Mouse (Mus musculus) right cerebral cortex, postnatal 25 days (tissue): ENCODE results near the gene Mtx2.

Experiments used
- DNase-seq: peaks from one replicate; pipeline ENCODE4 v3.0.0; 2022

Mtx2 gene

DNA sequence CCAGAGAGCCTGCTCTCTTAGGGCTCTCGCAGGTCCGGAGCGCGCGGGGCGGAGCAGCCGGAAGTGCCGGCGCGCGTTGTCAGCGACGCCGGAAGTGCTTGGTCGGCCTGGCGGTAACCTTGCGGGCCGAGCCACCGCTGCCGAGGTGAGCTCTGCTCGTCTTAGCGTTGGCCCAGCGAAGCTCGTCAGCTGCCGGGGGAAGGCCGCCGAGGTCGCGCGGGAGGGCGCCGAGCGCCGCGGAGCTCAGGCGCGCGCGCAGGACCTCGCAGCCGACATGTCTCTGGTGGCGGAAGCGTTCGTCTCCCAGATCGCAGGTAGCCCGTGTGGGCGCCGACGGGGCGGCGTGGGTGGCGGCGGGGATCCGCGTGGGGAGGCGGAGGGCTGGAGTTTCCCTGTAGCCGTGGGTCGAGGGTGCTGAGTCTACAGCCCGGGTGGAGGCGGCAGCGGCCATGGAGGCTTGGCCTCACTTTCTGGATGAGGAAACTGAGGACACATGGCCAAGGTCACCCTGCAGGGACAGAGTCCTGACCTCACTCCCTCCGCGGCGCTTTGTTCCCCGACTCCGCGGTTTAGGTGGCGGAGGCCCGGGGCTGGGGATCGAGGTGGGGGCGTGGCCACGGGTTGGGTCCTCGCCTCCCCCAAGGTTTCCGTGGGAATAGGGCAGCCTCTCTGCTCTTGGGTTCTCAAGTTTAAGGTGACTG lies at the start of gene Mtx2:
Gene Mtx2 (plus strand): TSS at position 74 of the 701 bp plus-strand sequence.
- peak; percentile 80 for DNase-seq

GRCm38 (mm10) chr2:74777536-74778275 lies 47.9 kb upstream of the Mtx2 start:
- DNase-seq, result no peak

- DNase-seq, result no peak
These were observed 44.2 kb upstream of the Mtx2 start for GRCm38 (mm10) chr2:74781386-74781785.

GRCm38 (mm10) chr2:74795531-74795930 lies 30.1 kb upstream of the Mtx2 start:
- no peak for DNase-seq

DNA sequence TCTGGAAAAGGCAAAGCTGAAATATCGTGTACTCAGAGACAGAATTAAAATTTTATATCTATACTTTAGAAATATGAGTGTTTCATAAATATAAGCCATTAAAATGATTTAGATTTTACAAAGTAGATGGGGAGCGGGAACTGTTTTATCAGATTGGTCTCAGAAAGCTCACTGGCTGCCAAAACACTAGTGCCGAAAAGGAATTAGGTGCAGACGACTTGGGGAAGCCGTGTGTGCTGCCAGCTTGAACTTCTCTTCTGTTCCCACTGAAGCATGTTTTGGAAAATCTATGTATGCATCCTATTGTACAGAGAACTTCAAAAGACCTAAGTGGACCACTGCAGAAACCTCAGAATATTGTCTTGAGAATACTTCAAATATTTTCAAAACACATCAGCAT lies 17.2 kb upstream of the Mtx2 start:
- DNase-seq, result no peak

- no peak for DNase-seq
These were observed 2.9 kb upstream of the Mtx2 start for GRCm38 (mm10) chr2:74822654-74823053.

DNA sequence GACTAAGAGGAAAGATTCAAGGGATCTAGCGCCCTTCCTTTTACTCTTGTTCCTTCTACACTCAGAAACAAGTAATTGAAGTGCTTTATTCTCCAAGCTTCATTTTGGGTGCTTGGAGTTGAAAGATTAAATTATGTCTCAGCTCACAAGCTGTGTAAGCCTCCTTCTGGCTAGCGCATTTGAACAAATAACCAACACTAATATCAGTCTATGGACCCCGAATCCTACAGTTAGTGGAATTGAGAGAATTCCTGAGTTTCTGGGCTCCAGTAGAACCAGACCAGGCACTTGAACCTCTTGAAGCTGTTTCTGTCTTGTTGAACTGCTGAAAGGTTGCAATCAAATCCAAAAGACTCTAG lies 253 bp upstream of the Mtx2 start:
- DNase-seq, result no peak

DNA sequence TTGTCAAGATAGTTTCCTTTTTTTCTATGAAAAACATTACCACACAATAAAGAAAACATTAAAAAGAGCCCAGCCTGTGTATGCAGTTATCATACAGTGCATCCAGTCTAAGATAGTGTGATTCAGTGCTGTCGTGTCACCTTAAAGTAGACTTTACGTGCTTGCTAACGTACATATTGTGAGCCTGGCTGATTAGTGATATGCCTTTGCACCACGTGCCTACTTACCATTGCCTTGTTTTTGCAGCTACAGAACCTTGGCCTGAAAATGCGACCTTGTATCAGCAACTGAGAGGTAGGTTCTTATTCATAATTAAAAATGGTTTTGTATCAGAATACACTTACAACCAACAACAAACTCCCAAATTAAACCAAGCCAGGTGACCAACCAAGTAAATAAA lies 21.4 kb downstream of the Mtx2 start:
- no peak for DNase-seq

- DNase-seq, result no peak
These were observed 21.9 kb downstream of the Mtx2 start for GRCm38 (mm10) chr2:74847516-74847915.

- no peak for DNase-seq
These were observed 24.4 kb downstream of the Mtx2 start for GRCm38 (mm10) chr2:74850036-74850435.

GRCm38 (mm10) chr2:74862070-74862476 lies 36.5 kb downstream of the Mtx2 start:
- no peak for DNase-seq

- DNase-seq, result no peak
These were observed 39.8 kb downstream of the Mtx2 start for GRCm38 (mm10) chr2:74865414-74865813.

DNA sequence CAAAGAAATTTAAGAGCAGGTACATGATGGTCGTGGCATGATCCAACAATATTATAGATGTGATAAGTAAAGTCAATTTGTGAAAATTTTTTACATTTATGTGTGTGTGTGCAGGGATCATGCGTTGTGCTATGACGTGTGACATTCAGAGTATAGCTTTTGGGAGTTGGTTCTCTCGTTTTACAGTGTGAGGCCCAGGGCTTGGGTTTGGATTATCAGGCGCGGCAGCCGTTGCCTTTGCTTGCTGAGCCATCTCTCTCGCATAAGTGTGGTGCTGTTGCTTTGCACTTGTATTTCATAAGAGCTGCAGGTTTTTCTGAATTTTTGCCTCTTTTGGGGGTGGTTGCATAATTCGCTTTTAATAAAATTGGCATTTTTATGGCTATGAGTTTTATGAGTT lies 48.4 kb downstream of the Mtx2 start:
- no peak for DNase-seq

DNA sequence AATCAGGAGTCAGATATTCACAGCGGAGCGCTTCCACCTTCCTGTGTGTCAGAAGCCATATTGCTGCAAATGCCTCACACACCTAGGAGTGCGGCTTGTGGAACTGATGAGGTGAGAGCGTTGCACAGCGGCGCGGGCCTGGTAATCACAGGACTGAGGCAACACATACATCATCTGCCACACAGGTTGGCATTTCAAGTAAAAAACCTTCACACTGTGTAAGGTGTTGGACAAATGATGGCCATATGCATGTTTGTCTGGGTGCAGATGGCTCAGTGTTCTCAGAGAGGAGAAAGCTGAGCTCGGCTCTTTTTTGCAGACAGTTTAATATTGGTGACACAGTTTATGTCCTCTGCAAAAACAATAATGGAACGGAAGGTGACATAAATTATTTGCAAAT lies 58.8 kb downstream of the Mtx2 start:
- no peak for DNase-seq

GRCm38 (mm10) chr2:74891868-74892267 lies 66.3 kb downstream of the Mtx2 start:
- DNase-seq, result no peak

GRCm38 (mm10) chr2:74892881-74893615 lies 67.4 kb downstream of the Mtx2 start:
- no peak for DNase-seq

DNA sequence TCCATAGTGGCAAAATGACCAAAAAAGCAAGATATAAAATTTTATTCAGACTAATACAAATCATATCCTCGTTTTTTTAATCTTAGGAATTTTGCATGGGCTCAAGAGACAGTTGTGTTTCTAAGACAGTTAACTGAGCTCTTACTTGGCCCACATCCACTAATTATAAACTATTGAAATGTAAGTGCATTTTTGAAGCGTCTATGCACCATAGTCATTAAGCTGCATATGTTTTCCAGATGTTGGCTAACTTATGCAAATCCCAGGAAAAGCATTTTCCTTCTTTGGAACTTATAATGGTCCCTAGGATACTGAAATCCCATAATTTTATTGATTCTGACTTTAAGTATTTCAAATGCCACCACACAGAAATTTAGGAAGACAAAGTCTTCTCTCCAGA lies 68.5 kb downstream of the Mtx2 start:
- no peak for DNase-seq

- DNase-seq, result no peak
These were observed 74.4 kb downstream of the Mtx2 start for GRCm38 (mm10) chr2:74899973-74900372.

DNA sequence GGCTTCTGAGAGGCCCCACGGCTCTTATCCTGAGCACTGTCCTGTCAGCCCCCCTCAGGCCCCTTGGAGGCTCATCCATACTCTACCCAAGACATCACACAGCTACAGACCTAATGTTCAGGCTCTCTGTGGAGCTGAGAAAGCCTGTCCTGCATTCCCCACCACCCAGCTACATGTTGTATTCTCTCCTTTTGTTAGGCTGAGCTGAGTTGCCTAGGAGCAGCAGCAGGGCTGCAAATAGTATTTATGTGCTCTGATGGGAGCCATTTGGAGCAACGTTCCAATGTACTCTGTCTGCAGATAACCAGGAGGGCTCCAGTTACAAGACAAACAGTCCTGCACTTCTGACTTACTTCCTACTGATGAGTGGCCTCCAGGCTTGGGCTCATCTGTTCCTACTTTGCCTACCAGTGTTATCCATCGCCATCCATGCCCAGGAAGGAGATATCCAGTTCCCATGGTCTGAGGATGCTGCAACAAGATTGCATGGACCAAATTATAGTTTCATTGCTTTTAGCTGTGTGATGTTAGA lies 76.2 kb downstream of the Mtx2 start:
- DNase-seq, result no peak

DNA sequence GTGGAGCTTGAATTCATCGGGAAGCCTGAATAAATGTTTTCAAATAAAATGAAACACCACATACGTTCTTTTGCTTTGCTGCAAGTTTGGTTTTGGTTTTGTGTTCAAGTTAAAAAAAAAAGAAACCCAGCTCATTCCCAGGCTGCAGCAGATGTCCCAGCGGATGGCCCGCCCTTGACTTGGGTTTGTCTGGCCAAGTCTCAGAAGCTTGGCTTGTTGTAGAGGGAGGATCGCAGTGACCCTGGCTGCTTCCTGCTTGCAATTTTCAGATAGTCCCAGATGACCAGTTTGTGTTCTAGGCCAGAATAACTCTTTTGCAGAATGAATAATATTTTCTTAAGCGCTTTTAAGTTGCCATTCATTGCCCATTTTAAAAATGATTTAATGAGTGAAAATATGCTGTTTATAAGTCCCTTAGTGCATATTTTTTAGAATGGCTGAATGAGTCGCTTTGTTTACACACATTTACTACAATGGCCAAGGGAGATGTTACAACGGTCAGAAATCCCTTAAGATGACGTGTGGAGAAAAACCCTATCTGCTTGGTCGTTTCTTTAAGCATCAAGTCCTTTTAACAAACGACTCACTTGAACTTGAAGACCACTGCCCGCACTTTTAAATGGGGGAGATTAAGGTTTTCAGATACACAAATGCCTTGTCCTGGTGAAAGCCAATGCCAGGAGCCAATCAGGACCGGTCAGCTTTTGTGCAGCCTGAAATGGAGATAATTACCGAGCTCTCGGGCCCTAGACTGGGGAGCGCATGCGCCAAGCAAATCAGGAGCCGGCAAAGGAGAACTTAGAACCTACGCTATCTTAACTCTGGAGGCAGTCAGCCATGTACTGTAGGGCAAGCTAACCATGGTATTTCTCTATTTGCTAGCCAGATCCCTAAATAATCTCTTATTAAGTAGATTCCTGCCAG lies 82.0 kb downstream of the Mtx2 start:
- DNase-seq, result no peak

GRCm38 (mm10) chr2:74912031-74912430 lies 86.4 kb downstream of the Mtx2 start:
- no peak for DNase-seq

- no peak for DNase-seq
These were observed 92.4 kb downstream of the Mtx2 start for GRCm38 (mm10) chr2:74917880-74918537.
